Mouse (Mus musculus) G1E (cell line): Measurements from ENCODE around the gene Stpg3. TPM values are rescaled to one million over a fixed set of nuclear protein-coding genes. Genes with fewer than 3 reads are reported as not detected.
"Not testable (repeated sequence)": the region's sequence is repeated elsewhere in the genome, so short reads cannot be mapped to it uniquely, and the experiment has no call there.

Experiments used
- ATAC-seq: 2 replicates; pipeline ENCODE4 v1.8.0; 2016; ENCODE audit warnings: mild to moderate bottlenecking; ENCODE audit not compliant: insufficient number of reproducible peaks, poor library complexity, low FRiP score, severe bottlenecking; ENCODE audit errors: extremely low read depth
- DNase-seq: peaks from one replicate; pipeline ENCODE4 v3.0.0; 2012; ENCODE audit warnings: low spot score
- H3K27me3 ChIP-seq: 2 replicates; pipeline ENCODE4 v1.6.1; 2012; ENCODE audit warnings: mild to moderate bottlenecking, low read length, inconsistent platforms; ENCODE audit not compliant: insufficient read depth
- H3K36me3 ChIP-seq: replicated peaks from 2 replicates; pipeline ENCODE3; 2012; ENCODE audit warnings: mild to moderate bottlenecking, inconsistent platforms
- H3K4me1 ChIP-seq: 2 replicates; pipeline ENCODE4 v1.6.1; 2012; ENCODE audit warnings: low read depth, low read length, inconsistent platforms, mixed read lengths; ENCODE audit not compliant: insufficient read depth
- H3K4me3 ChIP-seq: 2 replicates; pipeline ENCODE4 v1.5.1; 2012; ENCODE audit warnings: low read depth, mild to moderate bottlenecking, inconsistent platforms, low read length, moderate library complexity, mixed read lengths
- H3K9me3 ChIP-seq: replicated peaks from 2 replicates; pipeline ENCODE4 v1.6.1; 2012; ENCODE audit warnings: inconsistent platforms
- CTCF ChIP-seq: IDR thresholded peaks from 2 replicates; pipeline ENCODE4 v1.5.1; 2012; ENCODE audit warnings: low read depth, low read length, inconsistent platforms, mixed read lengths
- GATA1 ChIP-seq: IDR thresholded peaks from 2 replicates; pipeline ENCODE4 v1.6.1; 2012; ENCODE audit warnings: borderline replicate concordance, low read length, inconsistent platforms, mixed read lengths
- GATA2 ChIP-seq: IDR thresholded peaks from 2 replicates; pipeline ENCODE4 v1.6.1; 2012; ENCODE audit warnings: low read depth, low read length, inconsistent platforms, borderline replicate concordance
- POLR2AphosphoS5 ChIP-seq: IDR thresholded peaks from 2 replicates; pipeline ENCODE4 v1.6.1; 2012; ENCODE audit warnings: low read depth, low read length, inconsistent platforms; ENCODE audit not compliant: insufficient replicate concordance
- TAL1 ChIP-seq: conservative IDR thresholded peaks from 2 replicates; pipeline ENCODE4 v1.6.1; 2012; ENCODE audit warnings: low read depth, low read length, inconsistent platforms, mixed read lengths
- polyA plus RNA-seq: library from polyadenylated mRNA; stranded (reverse); fragments of >175 nt; gene quantifications from 2 replicates; pipeline ENCODE4 v1.2.3, GENCODE M21; 2012
- total RNA-seq, 2 experiments: library from RNA; stranded (forward) in 1 of 2; stranded (reverse) in 1 of 2; fragments of 200-1000 nt in 1 of 2; fragments of >200 nt in 1 of 2; fragmentation: Nextera tagmentation in 1 of 2; gene quantifications; 2 replicates each; pipeline ENCODE4 v1.2.3; 2014 to 2017

The Stpg3 gene
- total RNA-seq (2014; fragmentation: Nextera tagmentation) (not detected in 2 replicates), total RNA-seq (2017) (not detected in 2 replicates), polyA plus RNA-seq (not detected in 2 replicates)

DNA sequence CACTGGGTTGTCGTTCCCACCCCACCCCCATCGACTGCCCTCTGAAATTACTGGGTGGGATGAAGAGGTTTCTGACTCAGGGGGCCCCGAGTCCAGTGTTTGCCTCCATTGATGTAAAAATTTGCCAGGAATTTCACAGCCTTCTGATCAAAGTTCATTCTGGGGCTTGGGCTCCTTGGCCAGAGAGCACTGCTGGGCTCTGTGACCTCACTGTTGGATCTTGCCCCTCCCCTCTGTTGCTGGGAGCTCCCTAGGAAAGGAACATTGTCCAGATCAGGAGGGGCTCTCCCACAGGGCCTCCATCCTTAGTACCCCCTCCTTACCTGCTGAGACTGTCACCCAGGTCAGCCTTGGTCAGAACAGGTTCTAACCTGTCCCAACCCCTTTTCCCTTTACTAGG, at the start of gene Stpg3:
TSS of gene Stpg3 (minus strand) at position 194 of the 400 bp plus-strand sequence.
- H3K36me3 ChIP-seq: peaks cover 11% of the 10 kb centered on the region
- no peak for ATAC-seq
- H3K9me3 ChIP-seq: no peaks in the 10 kb centered on the region
- no peak within 1 kb of the TSS for H3K4me3 ChIP-seq
- H3K27me3 ChIP-seq: peaks cover 19% of the 10 kb centered on the region
- peaks cover 38% of the 10 kb centered on the region for H3K4me1 ChIP-seq
- no peak for DNase-seq
- no peak for TF ChIP-seq GATA2
- TF ChIP-seq TAL1: no peak
- no peak for TF ChIP-seq POLR2AphosphoS5
- TF ChIP-seq CTCF: no peak
- TF ChIP-seq GATA1: no peak

DNA sequence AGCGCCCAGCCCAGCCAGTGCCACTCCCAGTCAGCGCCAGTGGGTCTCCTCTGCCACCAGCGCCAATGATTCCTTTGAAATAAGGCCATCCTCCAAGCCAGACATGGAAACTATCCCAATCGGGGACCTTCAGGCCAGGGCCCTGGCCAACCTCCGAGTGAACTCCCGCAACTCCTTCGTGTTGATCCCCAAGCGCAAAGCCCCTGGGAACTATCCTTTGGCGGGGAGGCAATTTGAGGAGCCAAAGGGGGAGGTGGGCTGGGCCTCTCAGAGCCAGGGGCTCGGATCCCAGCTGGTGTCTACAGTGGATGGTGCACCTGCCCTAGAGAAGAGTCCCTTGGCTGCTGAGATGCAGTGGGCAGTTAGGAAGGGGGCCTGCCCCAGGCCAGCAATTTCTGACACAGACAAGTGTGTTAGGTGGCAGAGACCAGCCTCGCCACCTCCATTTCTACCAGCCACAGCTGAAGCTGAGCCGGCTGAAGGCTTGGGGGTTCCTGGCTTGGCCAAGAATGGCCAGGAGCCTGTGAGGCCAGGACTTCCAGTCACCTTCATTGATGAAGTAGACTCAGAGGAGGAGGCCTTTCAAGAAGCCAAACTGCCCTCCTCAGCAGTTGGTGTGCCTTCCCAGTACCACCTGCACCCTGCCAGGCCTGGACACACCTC, 49.3 kb upstream of the Stpg3 start:
- TF ChIP-seq POLR2AphosphoS5 (no peak), GATA2 (no peak), CTCF (no peak), TAL1 (no peak), GATA1 (no peak)
- Histone ChIP-seq H3K9me3 (no peaks in the 10 kb centered on the region), H3K4me3 (peak overlapping the region; percentile 89)

DNA sequence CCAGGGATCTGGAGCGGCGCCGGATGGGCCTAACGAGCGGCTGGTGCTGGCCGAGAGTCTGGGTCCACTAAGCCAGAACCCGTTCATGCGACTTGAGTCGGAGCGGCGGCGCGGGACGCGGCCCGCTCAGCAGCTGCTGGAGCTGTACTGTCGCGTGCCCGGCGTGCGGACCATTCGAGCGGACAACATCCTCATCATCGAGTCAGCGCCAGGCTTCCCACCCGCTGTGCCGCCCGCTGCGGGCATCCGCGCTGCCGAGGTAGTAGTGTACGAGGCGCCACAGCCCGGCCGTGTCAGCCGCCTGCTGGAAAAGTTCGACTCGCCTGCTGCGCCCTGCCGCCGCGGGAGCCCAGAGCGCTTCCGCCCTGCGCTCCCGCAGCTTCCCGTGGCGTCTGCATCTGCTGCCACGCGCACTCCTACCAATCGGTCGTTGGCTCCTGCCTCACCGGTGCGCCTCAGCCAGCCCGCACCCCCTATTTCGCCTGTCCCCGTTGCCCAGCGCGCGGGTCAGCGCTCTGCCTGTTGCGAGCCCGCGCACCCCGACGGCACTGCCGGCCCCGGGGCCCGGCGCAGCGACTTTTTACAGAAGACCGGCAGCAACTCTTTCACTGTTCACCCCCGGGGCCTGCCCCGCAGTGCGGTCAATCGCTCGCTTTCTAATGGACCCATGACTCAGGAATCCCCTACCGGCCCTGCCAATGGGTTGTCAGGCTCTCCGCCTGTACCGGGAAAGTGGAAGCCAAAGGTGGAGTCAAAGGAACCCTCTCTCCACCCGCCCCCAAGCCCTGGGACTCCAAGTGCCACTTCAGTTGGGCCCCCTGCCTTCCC, 48.6 kb upstream of the Stpg3 start:
- ATAC-seq (no peak), DNase-seq (no peak)
- Histone ChIP-seq H3K4me3 (peak overlapping the region; percentile 89), H3K9me3 (no peaks in the 10 kb centered on the region), H3K36me3 (peaks cover 52% of the 10 kb centered on the region), H3K4me1 (peaks cover 70% of the 10 kb centered on the region), H3K27me3 (no peaks in the 10 kb centered on the region)
- TF ChIP-seq CTCF (no peak), GATA2 (no peak), POLR2AphosphoS5 (no peak), TAL1 (no peak), GATA1 (no peak)

More for the DNA sequence above, 49.3 kb upstream of the Stpg3 start:
- H3K4me1 ChIP-seq: peaks cover 74% of the 10 kb centered on the region
- no peak for DNase-seq
- peaks cover 56% of the 10 kb centered on the region for H3K36me3 ChIP-seq
- no peaks in the 10 kb centered on the region for H3K27me3 ChIP-seq
- no peak for ATAC-seq

DNA sequence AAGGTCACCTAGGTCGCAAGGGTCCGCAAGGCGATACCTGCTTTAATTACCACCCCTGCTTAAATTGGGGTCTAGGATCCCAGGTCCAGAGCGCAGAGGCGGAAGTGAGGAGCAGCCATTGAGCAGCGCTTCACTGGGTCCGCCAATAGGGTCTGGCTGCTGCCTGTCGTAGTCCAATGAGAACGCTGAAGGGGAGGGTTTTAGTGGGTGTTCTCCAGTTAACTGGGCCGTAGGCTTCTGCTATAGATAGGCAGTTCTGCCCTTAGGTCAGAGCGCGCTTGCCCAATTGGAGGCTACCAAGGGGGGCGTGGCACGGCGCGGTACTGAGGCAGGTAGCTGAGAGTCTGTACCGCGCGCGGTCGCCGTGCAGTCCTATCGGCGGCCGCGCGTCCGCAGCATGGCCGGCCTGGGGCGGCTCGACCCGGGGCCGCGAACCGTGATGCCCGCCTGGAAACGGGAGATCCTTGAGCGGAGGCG, 47.9 kb upstream of the Stpg3 start, which contains the start of gene Tprn:
TSS of gene Tprn (plus strand) at position 328 of the 477 bp plus-strand sequence.
- DNase-seq (peak; percentile 99), ATAC-seq (peak; percentile 98)
- Histone ChIP-seq H3K4me3 (peak within 1 kb of the TSS; percentile 89), H3K36me3 (peaks cover 45% of the 10 kb centered on the region), H3K27me3 (no peaks in the 10 kb centered on the region), H3K9me3 (no peaks in the 10 kb centered on the region), H3K4me1 (peaks cover 66% of the 10 kb centered on the region)
- TF ChIP-seq POLR2AphosphoS5: no peak
- no peak for TF ChIP-seq GATA1

DNA sequence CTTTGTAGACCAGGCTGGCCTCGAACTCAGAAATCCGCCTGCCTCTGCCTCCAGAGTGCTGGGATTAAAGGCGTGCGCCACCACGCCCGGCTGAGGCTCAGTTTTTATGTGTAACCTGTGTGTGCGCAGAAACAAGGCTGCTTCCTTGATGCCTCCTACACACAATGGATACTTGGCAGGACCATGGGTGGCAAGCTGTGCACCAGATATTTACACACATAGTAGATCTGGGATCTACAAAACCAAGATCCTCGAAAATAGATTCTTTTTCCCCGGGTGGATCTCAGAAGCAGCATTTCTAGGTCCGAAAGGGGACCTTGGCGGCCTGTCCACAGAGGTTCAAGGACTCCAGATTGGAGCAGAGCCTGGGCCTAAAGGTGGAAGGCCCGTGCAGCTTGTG, 47.4 kb upstream of the Stpg3 start:
- no peak for DNase-seq
- peaks cover 65% of the 10 kb centered on the region for H3K4me1 ChIP-seq

DNA sequence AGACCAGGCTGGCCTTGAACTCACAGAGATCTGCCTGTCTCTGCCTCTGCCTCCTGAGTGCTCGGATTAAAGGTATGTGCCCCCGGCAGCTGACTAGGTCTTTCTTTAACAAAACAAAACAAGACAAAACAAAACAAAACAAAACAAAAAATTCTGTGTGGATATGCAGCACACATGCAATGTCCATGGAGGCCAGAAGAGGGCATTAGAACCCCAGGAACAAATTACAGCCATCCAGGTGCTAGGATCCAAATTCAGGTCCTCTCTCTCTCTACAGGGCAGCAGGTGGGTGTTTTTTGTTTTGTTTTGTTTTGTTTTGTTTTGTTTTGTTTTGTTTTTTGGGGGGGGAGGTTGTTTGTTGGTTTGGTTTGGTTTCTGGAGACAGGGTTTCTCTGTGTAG, 44.5 kb upstream of the Stpg3 start:
- no peak overlapping the region for H3K4me3 ChIP-seq
- no peaks in the 10 kb centered on the region for H3K27me3 ChIP-seq
- ATAC-seq (no peak), DNase-seq (no peak)
- no peaks in the 10 kb centered on the region for H3K9me3 ChIP-seq
- H3K36me3 ChIP-seq: peaks cover 20% of the 10 kb centered on the region
- peaks cover 48% of the 10 kb centered on the region for H3K4me1 ChIP-seq
- TF ChIP-seq POLR2AphosphoS5 (no peak), CTCF (peak; percentile 46; the same call in 1 of the 2 replicates), GATA2 (no peak), GATA1 (no peak), TAL1 (no peak)

More for the DNA sequence above, 47.4 kb upstream of the Stpg3 start:
- Histone ChIP-seq H3K9me3 (no peaks in the 10 kb centered on the region), H3K4me3 (peak overlapping the region; percentile 89), H3K36me3 (peaks cover 43% of the 10 kb centered on the region), H3K27me3 (no peaks in the 10 kb centered on the region)
- ATAC-seq: no peak
- TF ChIP-seq TAL1: no peak
- no peak for TF ChIP-seq GATA2
- TF ChIP-seq GATA1: no peak
- TF ChIP-seq POLR2AphosphoS5: no peak
- TF ChIP-seq CTCF: no peak

DNA sequence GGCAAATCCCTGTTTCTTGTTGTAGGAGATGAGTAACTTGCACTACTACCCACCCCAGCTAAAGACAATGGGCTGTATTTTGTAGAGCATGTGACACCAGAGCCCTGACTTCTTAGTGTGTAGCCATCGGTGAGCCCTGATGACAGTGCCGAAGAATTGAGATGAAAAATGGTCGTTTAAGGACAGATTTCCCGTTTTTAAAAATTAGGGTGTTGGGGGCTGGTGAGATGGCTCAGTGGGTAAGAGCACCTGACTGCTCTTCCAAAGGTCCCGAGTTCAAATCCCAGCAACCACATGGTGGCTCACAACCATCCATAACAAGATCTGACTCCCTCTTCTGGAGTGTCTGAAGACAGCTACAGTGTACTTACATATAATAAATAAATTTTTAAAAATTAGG, 42.8 kb upstream of the Stpg3 start:
- not testable (repeated sequence) for H3K27me3 ChIP-seq, H3K4me3 ChIP-seq, ATAC-seq, H3K9me3 ChIP-seq, DNase-seq
- H3K4me1 ChIP-seq: peaks cover 48% of the 10 kb centered on the region
- peaks cover 31% of the 10 kb centered on the region for H3K36me3 ChIP-seq

DNA sequence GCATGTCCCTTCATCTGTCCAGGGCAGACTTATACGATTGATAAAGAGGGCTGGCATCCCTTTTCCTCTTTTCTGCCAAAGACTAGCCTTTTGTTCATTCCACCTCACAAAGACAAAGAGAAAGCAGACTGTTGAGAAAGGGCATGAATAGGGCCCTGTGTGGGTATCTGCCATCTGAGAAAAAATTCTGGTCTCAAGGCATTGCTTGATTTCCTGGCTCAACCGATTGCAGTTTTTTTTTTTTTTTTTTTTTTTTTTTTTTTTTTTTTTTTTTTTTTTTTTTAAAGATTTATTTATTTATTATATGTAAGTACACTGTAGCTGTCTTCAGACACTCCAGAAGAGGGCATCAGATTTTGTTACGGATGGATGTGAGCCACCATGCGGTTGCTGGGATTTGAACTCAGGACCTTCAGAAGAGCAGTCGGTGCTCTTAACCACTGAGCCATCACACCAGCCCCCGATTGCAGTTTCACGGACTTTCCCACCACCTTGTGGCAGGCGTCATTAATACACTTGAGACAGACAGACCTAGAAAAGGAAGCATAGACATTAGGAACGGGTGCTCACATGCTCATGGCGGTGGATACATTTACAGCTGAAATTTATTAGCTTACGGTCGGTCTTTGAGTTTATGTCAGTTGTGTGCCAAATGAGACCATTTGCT, 42.1 kb upstream of the Stpg3 start:
- not testable (repeated sequence) for ATAC-seq, H3K9me3 ChIP-seq, H3K27me3 ChIP-seq
- H3K4me3 ChIP-seq: peak overlapping the region; percentile 98
- H3K4me1 ChIP-seq: peaks cover 44% of the 10 kb centered on the region
- peak; percentile 33 for DNase-seq
- H3K36me3 ChIP-seq: peaks cover 37% of the 10 kb centered on the region
